Mouse (Mus musculus) left cerebral cortex, postnatal 25 days (tissue): Measurements from ENCODE around the gene Capns2. TPM values are rescaled to one million over a fixed set of nuclear protein-coding genes. Genes with fewer than 3 reads are reported as not detected.

Experiments used
- DNase-seq, 2 experiments: peaks; one replicate each; pipeline ENCODE4 v3.0.0; 2022; ENCODE audit warnings: low spot score in 2 of 2, mixed read lengths in 1 of 2
- intact Hi-C: fragments of 180-260 bp; cut with DNase I; formaldehyde crosslinking; loops from one replicate; pipeline ENCODE4 v1.15.1; 2025
- microRNA-seq, 2 experiments: library from miRNA; unstranded; fragments of <30 nt; microRNA quantifications; one replicate each; pipeline ENCODE4 v1.2.0; 2022
- total RNA-seq, 2 experiments: library from RNA; stranded (reverse); gene quantifications; 2 replicates each; pipeline ENCODE4 v1.2.3; 2021

Capns2 gene
- total RNA-seq, 2 experiments from 2014 or later, result 0.78 to 1.2 TPM

GRCm38 (mm10) chr8:92902981-92903380 is 1.8 kb downstream of the Capns2 start:
- intact Hi-C loops, result no loop called here
- DNase-seq, result no peak

- DNase-seq, result no peak
- intact Hi-C loops, result no loop called here
Observed at GRCm38 (mm10) chr8:92903488-92904135, 2.4 kb downstream of the Capns2 start.

GRCm38 (mm10) chr8:92906553-92906952 is 5.3 kb downstream of the Capns2 start:
- no peak for DNase-seq
- intact Hi-C loops, result no loop called here

- intact Hi-C loops, result no loop called here
- DNase-seq, result no peak
Observed at GRCm38 (mm10) chr8:92908448-92908847, 7.2 kb downstream of the Capns2 start.

GRCm38 (mm10) chr8:92911477-92911876 is 10.3 kb downstream of the Capns2 start:
- no peak for DNase-seq
- intact Hi-C loops, result no loop called here

GRCm38 (mm10) chr8:92913396-92913795 is 12.2 kb downstream of the Capns2 start:
- intact Hi-C loops, result no loop called here
- no peak for DNase-seq

- DNase-seq, result no peak
- intact Hi-C loops, result no loop called here
Observed at GRCm38 (mm10) chr8:92916082-92916481, 14.9 kb downstream of the Capns2 start.

- intact Hi-C loops, result loop anchor here (5.0 kb wide), 1 partner anchor 61 kb away; no protein-coding TSS in a partner anchor
- DNase-seq, result no peak
Observed at GRCm38 (mm10) chr8:92921768-92922167, 20.6 kb downstream of the Capns2 start.

GRCm38 (mm10) chr8:92928986-92929385 is 27.8 kb downstream of the Capns2 start:
- intact Hi-C loops, result no loop called here
- DNase-seq, result no peak

- intact Hi-C loops, result no loop called here
- DNase-seq, result no peak
Observed at GRCm38 (mm10) chr8:92938056-92938455, 36.8 kb downstream of the Capns2 start.

- intact Hi-C loops, result no loop called here
- DNase-seq, result no peak
Observed at GRCm38 (mm10) chr8:92949071-92949470, 47.9 kb downstream of the Capns2 start.

- intact Hi-C loops, result no loop called here
- no peak for DNase-seq
Observed at GRCm38 (mm10) chr8:92950639-92951371, 49.6 kb downstream of the Capns2 start.

Small RNA genes lying within 50 kb of the gene (microRNA-seq; reads per million reads assigned to microRNA genes)
- gene Gm22151, result 0 reads per million in 2 experiments

Other genes starting within 250 kb of the Capns2 start
- gene Irx6, start 227.1 kb upstream of the Capns2 start, total RNA-seq, result under 1 TPM; 0.18 to 0.37 TPM
- gene Mmp2, start 74.1 kb upstream of the Capns2 start, total RNA-seq, result 1 to 10 TPM; 2.2 to 2.8 TPM
- 1 to 10 TPM; 7.8 to 9.0 TPM for gene Lpcat2, start 46.1 kb upstream of the Capns2 start, total RNA-seq
- under 1 TPM; 0.07 to 0.11 TPM for gene Slc6a2, start 58.7 kb downstream of the Capns2 start, total RNA-seq
- gene Ces1a, start 146.8 kb downstream of the Capns2 start, total RNA-seq, result under 1 TPM; 0.43 to 0.53 TPM
- not detected for gene Ces1b, start 178.6 kb downstream of the Capns2 start, total RNA-seq
- gene Ces1c, start 229.9 kb downstream of the Capns2 start, total RNA-seq, result not detected